ENCODE assay signal across 8 mouse cellular contexts in genomic region chr3:116594728-116595602, GRCm38 (mm10). TPM values are rescaled to one million over a fixed set of nuclear protein-coding genes. Genes with fewer than 3 reads are reported as not detected.
DNase-seq lines count a peak whose midpoint lies in the region; ATAC-seq lines count a peak whose summit lies in the region.

TSS of gene Sass6 (plus strand) at chr3:116594982.

- peak within 1 kb of the TSS; percentile 78 for H3K4me2 ChIP-seq in hindbrain, embryonic 16.5 days (ENCODE audit: low read length)

- H3K27me3 ChIP-seq in hindbrain, embryonic 16.5 days (replicated peaks; ENCODE audit: control insufficient read depth, insufficient read depth, low read length): no peaks in the 10 kb centered on the region

- H3K36me3 ChIP-seq in hindbrain, embryonic 16.5 days (ENCODE audit: control insufficient read depth, insufficient read depth, low read length): peaks cover 10% of the 10 kb centered on the region
- H3K36me3 ChIP-seq in macrophage (ENCODE audit: inconsistent target): peaks cover 18% of the 10 kb centered on the region

- peak; percentile 94 for DNase-seq in WW6 (ENCODE audit: low read depth, low spot score)
- peak; percentile 99 for DNase-seq in cerebellum, postnatal 4 days (ENCODE audit: low spot score in 2 of 2)
- peak; percentile 99 for DNase-seq in gastrocnemius, adult 18-20 months (ENCODE audit: low spot score)
- peak; percentile 98 to 100 for DNase-seq in left cerebral cortex, adult 18-20 months (ENCODE audit: low spot score in 2 of 2)
- DNase-seq in right cerebral cortex, adult 18-20 months: peak; percentile 98
- DNase-seq in urinary bladder, postnatal 10 days (ENCODE audit: low spot score): peak; percentile 98

- peak within 1 kb of the TSS; percentile 60 for H3K4me3 ChIP-seq in hindbrain, embryonic 16.5 days (ENCODE audit: low read length)
- peak within 1 kb of the TSS; percentile 96 for H3K4me3 ChIP-seq in macrophage (ENCODE audit: inconsistent target)

- H3K27ac ChIP-seq in hindbrain, embryonic 16.5 days (ENCODE audit: low read depth, low read length): peak within 1 kb of the TSS; percentile 86
- peak within 1 kb of the TSS; percentile 79 for H3K27ac ChIP-seq in macrophage

- H3K79me2 ChIP-seq in macrophage (ENCODE audit: inconsistent target): peaks cover 67% of the 10 kb centered on the region

- H3K9me3 ChIP-seq in hindbrain, embryonic 16.5 days (ENCODE audit: control insufficient read depth, low read length): no peaks in the 10 kb centered on the region

- under 1% methylated on average over 62 of the region's 65 CpGs for WGBS in hindbrain, embryonic 16.5 days
- under 1% methylated on average over 63 of the region's 65 CpGs for WGBS in macrophage (ENCODE audit: missing documents)

- peaks cover 3% of the 10 kb centered on the region for H3K4me1 ChIP-seq in hindbrain, embryonic 16.5 days (ENCODE audit: control insufficient read depth, insufficient read depth, low read depth, low read length)

- H3K9ac ChIP-seq in hindbrain, embryonic 16.5 days (ENCODE audit: low read depth, low read length): peak within 1 kb of the TSS; percentile 83

- peak; percentile 99 for ATAC-seq in hindbrain, embryonic 16.5 days

RNA-seq across cellular contexts. Expression of gene Sass6, which starts in this region (rescaled TPM):
- 1 to 10 TPM; 1.6 to 2.0 TPM for total RNA-seq in gastrocnemius, adult 18-20 months (2021)
- polyA plus RNA-seq in hindbrain, embryonic 16.5 days (2015; fragmentation: Nextera tagmentation; extraction: Ambion mirVana): 11.5 and 12.3 TPM in 2 replicates
- total RNA-seq in left cerebral cortex, adult 18-20 months (2021): 1 to 10 TPM; 6.4 to 9.1 TPM
- 10 to 100 TPM in 21 of 26 experiments, 1 to 10 TPM in 5; 5.0 to 55.4 (median 24.9) TPM for total RNA-seq in macrophage (2018; cell fraction: chromatin; rRNA removed)
- 10 to 100 TPM in 11 of 26 experiments, 1 to 10 TPM in 15; 2.8 to 14.0 (median 7.4) TPM for total RNA-seq in macrophage (2018; cell fraction: cytosol; rRNA removed)
- total RNA-seq in macrophage (2018; cell fraction: nucleus; rRNA removed): 10 to 100 TPM in 17 of 26 experiments, 1 to 10 TPM in 9; 5.5 to 30.4 (median 14.3) TPM
- 6.4 to 7.6 TPM (median 6.7 TPM) in 3 replicates for polyA plus RNA-seq in macrophage (2018)

Comparison
In these comparisons a context has a peak if more than half of its experiments do, and no peak if none do; other contexts are left out.
1. Peak in every context shown above with its lines: DNase-seq, ATAC-seq, H3K4me3 ChIP-seq and H3K27ac ChIP-seq.